Mouse (Mus musculus) neural tube, embryonic 13.5 days (tissue): ENCODE data around the gene Ubr3. TPM values are rescaled to one million over a fixed set of nuclear protein-coding genes. Genes with fewer than 3 reads are reported as not detected.

Experiments used
- ATAC-seq: fragments of 200-750 bp; cut with Nextera tagmentation; 2 replicates; pipeline ENCODE4 v1.8.0; 2017; ENCODE audit warnings: low read depth, mild to moderate bottlenecking, moderate TSS enrichment, moderate library complexity
- H3K27ac ChIP-seq: fragments of 300-500 bp; sonication (generic); replicated peaks from 2 replicates; pipeline ENCODE4 v1.5.1; 2015; ENCODE audit warnings: moderate library complexity, mild to moderate bottlenecking, inconsistent platforms
- H3K27me3 ChIP-seq: fragments of 300-500 bp; sonication (generic); 2 replicates; pipeline ENCODE4 v1.6.1; 2015; ENCODE audit warnings: mild to moderate bottlenecking, inconsistent platforms
- H3K36me3 ChIP-seq: fragments of 300-500 bp; sonication (generic); 2 replicates; pipeline ENCODE4 v1.6.1; 2015; ENCODE audit warnings: mild to moderate bottlenecking, inconsistent platforms
- H3K4me1 ChIP-seq: fragments of 300-500 bp; sonication (generic); replicated peaks from 2 replicates; pipeline ENCODE4 v1.6.1; 2015; ENCODE audit warnings: inconsistent platforms
- H3K4me2 ChIP-seq: fragments of 300-500 bp; sonication (generic); 2 replicates; pipeline ENCODE4 v1.6.1; 2015; ENCODE audit warnings: inconsistent platforms, mild to moderate bottlenecking, moderate library complexity
- H3K4me3 ChIP-seq: fragments of 300-500 bp; sonication (generic); 2 replicates; pipeline ENCODE4 v1.5.1; 2015; ENCODE audit warnings: mild to moderate bottlenecking, inconsistent platforms
- H3K9ac ChIP-seq: fragments of 300-500 bp; sonication (generic); 2 replicates; pipeline ENCODE4 v1.6.1; 2015; ENCODE audit warnings: moderate library complexity, mild to moderate bottlenecking, inconsistent platforms
- H3K9me3 ChIP-seq: fragments of 300-500 bp; sonication (generic); 2 replicates; pipeline ENCODE4 v1.6.1; 2016; ENCODE audit warnings: inconsistent platforms
- WGBS: fragments of 180-500 bp; shearing (Covaris S2); methylation state at CpG from one replicate; pipeline ENCODE4 v1.1.7; 2015; 5-methylcytosine and 5-hydroxymethylcytosine counted together
- polyA plus RNA-seq: library from polyadenylated mRNA; unstranded; fragments of >200 nt; fragmentation: Nextera tagmentation; extraction: Ambion mirVana; gene quantifications from 2 replicates; pipeline ENCODE4 v1.2.1, GENCODE M21; 2015

Gene Ubr3
- polyA plus RNA-seq, result 15.8 and 18.0 TPM in 2 replicates

DNA sequence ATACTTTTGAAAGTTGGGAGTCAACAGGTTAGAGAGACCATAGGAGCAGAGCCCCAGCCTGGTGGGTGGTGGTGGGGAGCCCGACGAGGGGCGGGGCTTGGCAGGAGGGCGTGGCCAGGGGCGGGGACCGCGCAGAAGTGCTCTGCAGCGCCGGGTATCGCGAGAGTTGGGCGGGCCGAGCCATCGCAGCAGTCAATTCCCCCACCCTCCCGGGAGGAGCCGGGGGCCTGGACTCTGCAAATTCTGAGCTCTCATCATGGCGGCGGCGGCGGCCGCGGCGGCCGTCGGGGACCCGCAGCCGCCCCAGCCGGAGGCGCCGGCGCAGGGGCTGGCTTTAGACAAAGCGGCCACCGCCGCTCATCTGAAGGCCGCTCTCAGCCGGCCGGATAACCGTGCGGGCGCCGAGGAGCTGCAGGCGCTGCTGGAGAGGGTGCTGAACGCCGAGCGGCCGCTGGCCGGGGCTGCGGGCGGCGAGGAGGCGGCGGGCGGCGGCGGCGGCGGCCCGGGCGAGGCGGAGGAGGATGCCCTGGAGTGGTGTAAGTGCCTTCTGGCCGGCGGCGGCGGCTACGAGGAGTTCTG lies at the start of gene Ubr3:
Gene Ubr3 (plus strand): TSS at position 208 of the 579 bp plus-strand sequence.
- peaks cover 21% of the 10 kb centered on the region for H3K4me1 ChIP-seq
- no peaks in the 10 kb centered on the region for H3K9me3 ChIP-seq
- peak within 1 kb of the TSS; percentile 100 for H3K4me3 ChIP-seq
- peak within 1 kb of the TSS; percentile 99 for H3K9ac ChIP-seq
- under 1% methylated on average over 54 of the region's 65 CpGs for WGBS
- ATAC-seq, result peak; percentile 98
- peak within 1 kb of the TSS; percentile 96 for H3K4me2 ChIP-seq
- H3K27me3 ChIP-seq, result no peaks in the 10 kb centered on the region
- H3K36me3 ChIP-seq, result peaks cover 8% of the 10 kb centered on the region; the same call in 1 of the 2 replicates
- H3K27ac ChIP-seq, result peak within 1 kb of the TSS; percentile 95

DNA sequence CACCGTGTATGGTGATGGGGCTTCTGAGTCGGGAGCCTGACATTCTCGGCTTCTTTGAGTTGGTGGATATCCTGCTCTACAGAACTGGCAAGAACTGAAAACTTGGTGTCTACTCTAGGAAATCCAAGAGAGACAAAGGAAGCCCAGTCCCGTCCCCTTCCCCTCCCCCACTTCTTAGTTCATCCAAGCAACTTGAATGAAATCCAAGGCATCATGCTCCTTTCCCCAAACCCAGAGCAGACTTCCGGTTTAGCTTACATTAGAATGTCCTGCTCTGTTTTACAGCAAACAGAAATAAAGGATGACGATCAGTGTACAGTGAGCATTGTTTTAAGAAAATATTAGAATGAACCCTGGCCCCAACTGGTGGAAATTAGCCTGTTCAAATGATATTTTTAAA lies 47.8 kb upstream of the Ubr3 start:
- Histone ChIP-seq H3K36me3 (no peaks in the 10 kb centered on the region), H3K9ac (no peak overlapping the region), H3K27me3 (no peaks in the 10 kb centered on the region), H3K27ac (no peak overlapping the region), H3K4me2 (no peak overlapping the region), H3K4me3 (no peak overlapping the region), H3K4me1 (no peaks in the 10 kb centered on the region), H3K9me3 (no peaks in the 10 kb centered on the region)
- ATAC-seq, result no peak
- 75% methylated on average over 6 of the region's 6 CpGs for WGBS

DNA sequence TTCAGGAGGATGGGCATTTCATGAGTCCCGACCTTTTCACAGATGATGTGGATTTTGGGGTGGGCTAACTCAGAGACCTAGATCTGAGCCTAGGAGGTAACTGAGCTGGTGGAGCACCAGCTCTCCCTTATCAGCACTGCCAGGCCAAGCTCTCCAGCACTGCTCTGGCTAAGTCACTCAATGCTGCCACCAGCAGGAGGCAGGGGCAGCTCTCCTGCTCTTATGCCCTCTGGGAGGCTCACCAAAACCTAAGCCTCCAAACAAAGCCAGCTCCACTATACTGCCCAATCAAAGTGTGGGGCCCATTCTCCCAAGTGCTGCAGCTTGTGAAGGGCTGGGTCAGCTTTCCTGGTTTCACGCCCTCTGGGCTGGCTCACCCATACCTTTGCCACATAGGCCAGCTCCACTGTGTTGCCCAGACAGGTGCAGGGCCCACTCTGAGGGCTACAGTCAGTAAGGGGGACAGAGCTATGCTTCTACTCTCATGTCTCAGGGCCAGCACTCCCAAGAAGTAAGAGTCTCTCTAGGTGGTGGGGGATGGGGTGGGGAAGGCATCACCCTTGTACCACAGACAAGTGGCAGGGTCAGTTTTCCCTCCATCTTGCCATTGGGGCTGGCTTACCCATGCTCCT lies 45.5 kb upstream of the Ubr3 start:
- Histone ChIP-seq H3K4me2 (no peak overlapping the region), H3K4me3 (no peak overlapping the region), H3K27me3 (no peaks in the 10 kb centered on the region), H3K27ac (no peak overlapping the region), H3K9ac (no peak overlapping the region), H3K4me1 (no peaks in the 10 kb centered on the region), H3K9me3 (no peaks in the 10 kb centered on the region), H3K36me3 (no peaks in the 10 kb centered on the region)
- ATAC-seq, result no peak
- 56% methylated on average over 2 of the region's 2 CpGs for WGBS

DNA sequence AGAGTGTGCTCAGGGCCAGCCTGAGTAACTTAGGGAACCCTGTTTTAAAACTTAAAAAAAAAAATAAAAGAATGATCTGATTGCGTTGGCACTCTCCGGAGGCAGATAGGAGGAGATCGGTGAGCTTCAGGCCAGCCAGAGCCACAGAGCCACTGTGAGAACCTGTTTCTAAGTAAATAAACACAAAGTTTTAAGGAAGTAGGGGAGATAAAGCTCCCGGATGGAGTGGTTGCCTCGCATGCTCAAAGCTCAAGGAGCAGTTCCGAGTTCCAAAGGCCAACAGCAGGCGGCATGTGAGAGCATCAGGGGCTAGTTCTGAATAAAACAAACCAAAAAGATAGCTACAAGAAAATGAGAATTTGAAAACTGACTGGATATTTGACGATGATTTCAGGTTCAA lies 40.7 kb upstream of the Ubr3 start:
- no peak for ATAC-seq
- 69% methylated on average over 8 of the region's 8 CpGs for WGBS
- peaks cover 5% of the 10 kb centered on the region; the same call in 1 of the 2 replicates for H3K4me1 ChIP-seq

DNA sequence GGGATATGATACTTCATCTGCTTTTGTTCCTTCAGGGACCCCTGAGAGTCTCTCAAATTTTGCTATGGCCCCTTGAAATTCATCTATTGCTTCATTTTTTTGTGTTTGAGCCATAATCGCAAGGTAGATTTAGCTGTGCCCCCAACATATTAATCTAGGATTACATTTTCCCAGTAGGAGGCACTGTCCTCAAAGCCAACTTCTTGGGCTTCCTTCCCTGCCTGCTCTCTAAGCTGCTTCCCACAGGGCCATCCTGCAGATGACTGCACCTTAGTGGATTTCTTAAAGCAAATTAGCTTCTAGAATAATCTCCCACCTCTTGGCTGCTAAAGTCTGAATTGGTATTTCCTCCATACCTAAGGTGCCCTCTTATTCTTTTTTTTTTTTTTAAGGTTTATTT lies 39.2 kb upstream of the Ubr3 start:
- peaks cover 13% of the 10 kb centered on the region for H3K4me1 ChIP-seq
- 81% methylated on average over 1 of the region's 1 CpGs for WGBS
- H3K27me3 ChIP-seq, result no peaks in the 10 kb centered on the region
- no peak overlapping the region for H3K27ac ChIP-seq
- no peak for ATAC-seq
- no peaks in the 10 kb centered on the region for H3K9me3 ChIP-seq
- H3K4me2 ChIP-seq, result no peak overlapping the region
- H3K9ac ChIP-seq, result no peak overlapping the region
- H3K36me3 ChIP-seq, result no peaks in the 10 kb centered on the region
- H3K4me3 ChIP-seq, result no peak overlapping the region

More for the DNA sequence above, 40.7 kb upstream of the Ubr3 start:
- Histone ChIP-seq H3K27ac (no peak overlapping the region), H3K9ac (no peak overlapping the region), H3K27me3 (no peaks in the 10 kb centered on the region), H3K4me2 (no peak overlapping the region), H3K36me3 (no peaks in the 10 kb centered on the region), H3K4me3 (no peak overlapping the region), H3K9me3 (no peaks in the 10 kb centered on the region)

DNA sequence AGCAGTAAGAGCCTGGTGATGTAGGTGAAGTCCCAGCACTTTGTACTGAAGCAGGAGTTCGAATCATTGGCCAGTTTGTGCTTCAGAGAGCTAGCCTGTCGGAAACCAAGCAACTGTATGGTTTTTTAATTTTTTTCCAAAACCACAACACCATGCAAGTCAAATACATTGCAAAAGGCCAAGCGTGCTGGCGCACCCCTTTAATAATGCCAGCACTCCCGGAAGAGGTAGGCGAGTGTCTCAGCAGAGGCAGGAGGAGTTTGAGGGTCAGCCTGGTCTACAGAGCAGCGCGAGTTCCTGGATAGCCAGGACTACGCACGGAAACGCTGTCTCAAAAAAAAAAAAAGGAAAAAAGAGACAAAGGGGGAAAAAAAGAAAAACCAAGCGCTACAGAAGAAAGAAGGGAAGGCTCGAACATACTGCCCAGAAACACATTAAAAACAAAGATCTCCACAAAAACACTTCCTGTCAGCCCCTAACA lies 36.0 kb upstream of the Ubr3 start:
- Histone ChIP-seq H3K36me3 (peaks cover 5% of the 10 kb centered on the region; the same call in 1 of the 2 replicates), H3K4me1 (peaks cover 35% of the 10 kb centered on the region), H3K4me3 (peak overlapping the region; percentile 100), H3K9ac (peak overlapping the region; percentile 99), H3K4me2 (peak overlapping the region; percentile 74), H3K27me3 (no peaks in the 10 kb centered on the region), H3K9me3 (no peaks in the 10 kb centered on the region), H3K27ac (peak overlapping the region; percentile 93)
- WGBS, result 12% methylated on average over 13 of the region's 13 CpGs
- peak; percentile 70 for ATAC-seq

DNA sequence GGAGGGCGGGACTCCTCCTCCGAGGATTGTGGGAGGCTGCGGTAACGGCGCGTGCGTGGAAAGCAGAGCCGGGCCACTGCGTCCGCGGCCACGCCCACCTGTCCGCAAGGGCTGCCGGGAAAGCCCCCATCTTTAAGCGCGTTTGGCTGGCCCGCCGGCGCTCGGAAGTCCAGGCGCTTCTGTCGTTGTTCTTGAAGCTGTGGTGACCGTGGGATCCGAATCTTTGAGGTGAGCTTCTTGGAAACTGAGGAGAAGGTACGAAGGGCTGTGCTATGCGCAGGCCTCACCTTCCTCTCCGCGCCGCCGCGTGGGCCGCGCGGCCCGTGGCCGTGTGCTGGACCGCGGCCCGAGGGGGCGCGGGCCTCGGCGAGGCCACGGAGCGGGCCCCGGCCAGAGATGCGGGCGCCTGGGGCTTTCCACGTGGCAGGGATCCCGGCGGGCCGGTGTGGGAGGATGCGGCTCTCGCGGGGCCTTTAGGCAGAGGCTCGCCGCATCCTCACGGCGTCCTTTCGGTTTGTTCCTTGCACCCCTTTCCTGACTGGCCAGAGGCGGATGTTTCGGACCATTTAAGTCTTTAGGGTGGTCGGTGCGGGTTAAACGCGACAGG lies 35.5 kb upstream of the Ubr3 start, which contains the start of gene Ssb:
Gene Ssb (plus strand): TSS at position 78 of the 607 bp plus-strand sequence.
- under 1% methylated on average over 63 of the region's 66 CpGs for WGBS
- H3K4me3 ChIP-seq, result peak within 1 kb of the TSS; percentile 100
- H3K4me2 ChIP-seq, result peak within 1 kb of the TSS; percentile 74
- H3K4me1 ChIP-seq, result peaks cover 35% of the 10 kb centered on the region
- H3K36me3 ChIP-seq, result peaks cover 9% of the 10 kb centered on the region
- peak within 1 kb of the TSS; percentile 93 for H3K27ac ChIP-seq
- H3K9me3 ChIP-seq, result no peaks in the 10 kb centered on the region
- peak within 1 kb of the TSS; percentile 99 for H3K9ac ChIP-seq
- H3K27me3 ChIP-seq, result no peaks in the 10 kb centered on the region
- peak; percentile 97 for ATAC-seq

DNA sequence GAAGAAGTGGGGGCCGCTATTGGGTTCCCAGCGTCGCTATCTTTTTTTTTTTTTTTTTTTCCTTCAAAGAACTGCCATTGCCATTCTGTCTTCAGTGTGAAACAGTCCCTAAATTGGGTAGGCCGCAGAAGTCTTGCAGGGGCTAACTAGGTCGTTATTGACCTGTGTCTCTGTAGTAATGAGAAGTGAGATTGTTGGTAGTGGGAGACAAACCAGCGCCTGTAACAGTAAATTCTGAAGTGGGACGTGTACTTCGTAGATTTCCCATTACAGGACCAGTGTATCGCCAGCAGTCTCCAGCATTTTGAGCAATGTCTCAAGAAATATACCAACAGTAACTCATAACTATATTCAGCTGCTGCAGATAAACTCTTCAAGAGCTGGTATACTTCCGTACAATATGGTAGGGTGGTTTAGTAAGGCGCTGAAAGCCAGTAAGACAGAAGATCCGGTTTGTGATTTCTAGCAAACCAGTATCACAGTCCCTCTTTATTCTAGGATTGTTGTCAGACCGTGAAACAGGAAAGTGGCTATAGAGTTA lies 34.9 kb upstream of the Ubr3 start:
- 3% methylated on average over 13 of the region's 13 CpGs for WGBS
- Histone ChIP-seq H3K27me3 (no peaks in the 10 kb centered on the region), H3K27ac (peak overlapping the region; percentile 93), H3K4me3 (peak overlapping the region; percentile 100), H3K4me2 (peak overlapping the region; percentile 74), H3K36me3 (peaks cover 15% of the 10 kb centered on the region), H3K4me1 (peaks cover 35% of the 10 kb centered on the region), H3K9ac (peak overlapping the region; percentile 99), H3K9me3 (no peaks in the 10 kb centered on the region)
- no peak for ATAC-seq

DNA sequence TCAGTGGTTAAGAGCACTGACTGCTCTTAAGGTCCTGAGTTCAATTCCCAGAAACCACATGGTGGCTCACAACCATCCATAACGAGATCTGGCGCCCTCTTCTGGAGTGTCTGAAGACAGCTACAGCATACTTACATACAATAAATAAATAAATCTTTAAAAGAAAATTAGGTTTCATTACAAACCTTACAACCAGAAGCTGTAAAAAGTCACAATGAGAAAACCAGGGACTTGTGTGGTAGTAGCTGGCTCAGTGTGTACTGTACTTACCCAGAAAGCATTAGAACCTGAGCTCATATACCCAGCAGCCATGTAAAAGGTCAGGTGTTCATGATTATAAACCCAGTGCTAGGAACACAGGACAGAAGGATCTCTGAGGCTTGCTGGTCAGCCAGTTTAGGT lies 13.1 kb upstream of the Ubr3 start:
- H3K36me3 ChIP-seq, result no peaks in the 10 kb centered on the region
- ATAC-seq, result no peak

DNA sequence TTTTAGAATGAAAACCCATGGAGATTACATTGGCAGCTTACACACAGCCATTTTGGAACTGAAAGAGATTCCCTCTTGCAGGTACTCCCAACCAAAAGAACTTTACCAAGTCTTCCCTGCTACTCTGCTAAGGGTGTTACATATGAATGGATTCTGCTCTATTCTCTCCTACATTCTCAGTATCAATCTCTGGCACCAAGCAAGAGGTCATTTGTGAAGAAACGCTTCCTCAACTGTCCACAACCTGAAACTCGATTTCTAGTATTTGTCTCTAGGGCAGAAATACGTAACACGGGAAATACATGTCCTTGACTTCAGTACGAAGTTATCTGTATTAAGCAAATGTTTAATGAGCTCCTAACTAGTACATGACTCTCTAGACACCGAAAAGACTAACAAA lies 12.5 kb upstream of the Ubr3 start:
- Histone ChIP-seq H3K9me3 (no peaks in the 10 kb centered on the region), H3K4me1 (peaks cover 18% of the 10 kb centered on the region), H3K9ac (0 out of 2 replicates have a peak overlapping the region, but pooled peaks have one; percentile 81), H3K4me2 (peak overlapping the region; percentile 78), H3K4me3 (peak overlapping the region; percentile 57), H3K36me3 (no peaks in the 10 kb centered on the region), H3K27ac (no peak overlapping the region), H3K27me3 (no peaks in the 10 kb centered on the region)
- 60% methylated on average over 6 of the region's 6 CpGs for WGBS
- no peak for ATAC-seq

More for the DNA sequence above, 13.1 kb upstream of the Ubr3 start:
- no peak overlapping the region for H3K9ac ChIP-seq
- H3K4me1 ChIP-seq, result peaks cover 18% of the 10 kb centered on the region
- no peak overlapping the region for H3K27ac ChIP-seq
- no peaks in the 10 kb centered on the region for H3K27me3 ChIP-seq
- no peak overlapping the region for H3K4me3 ChIP-seq
- H3K9me3 ChIP-seq, result no peaks in the 10 kb centered on the region
- H3K4me2 ChIP-seq, result 0 out of 2 replicates have a peak overlapping the region, but pooled peaks have one; percentile 78
- 74% methylated on average over 2 of the region's 2 CpGs for WGBS

DNA sequence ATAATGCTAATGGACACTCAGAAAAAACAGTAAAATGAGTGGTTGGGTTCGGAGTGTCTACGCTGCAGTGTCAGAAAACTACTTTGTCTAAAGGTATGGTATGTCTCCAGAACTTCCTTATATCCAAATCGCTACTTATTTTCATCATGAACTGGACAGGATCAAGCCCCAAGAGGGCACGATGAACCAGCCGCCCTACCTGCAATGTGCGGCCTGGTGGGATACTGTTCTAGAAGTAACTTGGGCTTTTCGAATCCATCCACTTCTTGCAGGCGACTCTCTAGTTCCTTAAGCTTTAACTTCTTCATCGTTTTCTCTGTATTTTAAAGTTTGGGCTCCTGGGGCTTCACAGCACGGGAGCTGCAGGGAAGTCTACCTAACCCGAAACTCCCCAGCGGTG lies 12.0 kb upstream of the Ubr3 start:
- Histone ChIP-seq H3K9ac (peak overlapping the region; percentile 81), H3K27me3 (no peaks in the 10 kb centered on the region), H3K27ac (peak overlapping the region; percentile 42), H3K9me3 (no peaks in the 10 kb centered on the region), H3K4me3 (peak overlapping the region; percentile 57), H3K4me1 (peaks cover 18% of the 10 kb centered on the region), H3K36me3 (no peaks in the 10 kb centered on the region), H3K4me2 (peak overlapping the region; percentile 78)
- peak; percentile 32; the same call in 1 of the 2 replicates for ATAC-seq
- WGBS, result 6% methylated on average over 12 of the region's 12 CpGs
